Mouse (Mus musculus) hindbrain, embryonic 11.5 days (tissue): ENCODE results near the gene 4930451I11Rik. TPM values are rescaled to one million over a fixed set of nuclear protein-coding genes. Genes with fewer than 3 reads are reported as not detected.

ENCODE experiments used
- ATAC-seq: fragments of 200-750 bp; cut with Nextera tagmentation; 2 replicates; pipeline ENCODE4 v1.8.0; 2017; ENCODE audit warnings: mild to moderate bottlenecking, moderate TSS enrichment, moderate library complexity; ENCODE audit not compliant: low FRiP score
- DNase-seq: peaks from one replicate; pipeline ENCODE4 v3.0.0-alpha.2; 2015; ENCODE audit warnings: low spot score
- H3K27ac ChIP-seq: fragments of 300-500 bp; sonication (generic); 2 replicates; pipeline ENCODE4 v1.5.1; 2014; ENCODE audit warnings: mild to moderate bottlenecking, low read depth, low read length
- H3K27me3 ChIP-seq: fragments of 300-500 bp; sonication (generic); 2 replicates; pipeline ENCODE4 v1.6.1; 2014; ENCODE audit warnings: mild to moderate bottlenecking, low read length, moderate library complexity, mixed read lengths; ENCODE audit not compliant: control insufficient read depth, insufficient read depth
- H3K36me3 ChIP-seq: fragments of 300-500 bp; sonication (generic); 2 replicates; pipeline ENCODE4 v1.6.1; 2014; ENCODE audit warnings: mild to moderate bottlenecking, low read length, moderate library complexity, mixed read lengths; ENCODE audit not compliant: control insufficient read depth, insufficient read depth
- H3K4me1 ChIP-seq: fragments of 300-500 bp; sonication (generic); replicated peaks from 2 replicates; pipeline ENCODE4 v1.6.1; 2014; ENCODE audit warnings: low read length, mixed read lengths; ENCODE audit not compliant: control insufficient read depth, insufficient read depth
- H3K4me2 ChIP-seq: fragments of 300-500 bp; sonication (generic); replicated peaks from 2 replicates; pipeline ENCODE4 v1.6.1; 2014; ENCODE audit warnings: mild to moderate bottlenecking, low read depth, low read length
- H3K4me3 ChIP-seq: fragments of 300-500 bp; sonication (generic); 2 replicates; pipeline ENCODE4 v1.5.1; 2014; ENCODE audit warnings: low read depth, low read length
- H3K9ac ChIP-seq: fragments of 300-500 bp; sonication (generic); 2 replicates; pipeline ENCODE4 v1.6.1; 2014; ENCODE audit warnings: low read depth, low read length
- H3K9me3 ChIP-seq: fragments of 300-500 bp; sonication (generic); 2 replicates; pipeline ENCODE4 v1.6.1; 2016; ENCODE audit warnings: low read length; ENCODE audit not compliant: control insufficient read depth
- WGBS: fragments of 180-500 bp; shearing (Covaris S2); extraction: QIAGEN DNeasy Blood & Tissue Kit; methylation state at CpG from one replicate; pipeline ENCODE4 v1.1.7; 2014; 5-methylcytosine and 5-hydroxymethylcytosine counted together
- polyA plus RNA-seq: library from polyadenylated mRNA; unstranded; fragments of >200 nt; fragmentation: Nextera tagmentation; extraction: Ambion mirVana; gene quantifications from 2 replicates; pipeline ENCODE4 v1.2.1, GENCODE M21; 2014

4930451I11Rik gene
- polyA plus RNA-seq, 1 experiment from 2014 or later = not detected

DNA sequence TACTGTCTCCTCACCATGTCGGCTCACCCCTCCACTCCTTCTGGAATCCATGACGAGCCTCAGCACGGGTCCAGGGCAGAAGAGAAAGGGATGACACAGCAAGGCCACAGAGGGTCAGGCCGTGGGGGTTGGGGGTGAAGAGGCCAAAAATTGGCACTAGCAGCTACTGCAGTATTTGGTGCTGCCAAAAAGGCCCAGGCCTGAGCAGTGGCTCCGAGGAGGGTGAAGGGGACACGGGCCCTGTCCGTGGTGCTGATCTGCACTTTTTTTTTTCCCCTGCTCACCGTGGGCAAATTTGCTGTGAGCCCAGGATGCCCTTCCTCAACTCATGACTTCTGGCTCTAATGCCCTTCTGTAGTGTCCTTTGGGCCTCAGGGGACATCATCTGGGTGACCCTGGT lies 6.0 kb downstream of the 4930451I11Rik start:
- no peak overlapping the region for H3K4me2 ChIP-seq
- ATAC-seq (no peak), DNase-seq (peak; percentile 53)
- no peak overlapping the region for H3K4me3 ChIP-seq
- H3K27ac ChIP-seq = no peak overlapping the region
- no peaks in the 10 kb centered on the region for H3K9me3 ChIP-seq
- 18% methylated on average over 8 of the region's 8 CpGs for WGBS
- H3K36me3 ChIP-seq = no peaks in the 10 kb centered on the region
- H3K9ac ChIP-seq = no peak overlapping the region
- no peaks in the 10 kb centered on the region; the same call in 1 of the 2 replicates for H3K4me1 ChIP-seq
- H3K27me3 ChIP-seq = no peaks in the 10 kb centered on the region; the same call in 1 of the 2 replicates

GRCm38 (mm10) chr7:126823940-126824339 lies 7.5 kb downstream of the 4930451I11Rik start:
- Histone ChIP-seq H3K4me1 (no peaks in the 10 kb centered on the region; the same call in 1 of the 2 replicates), H3K9ac (peak overlapping the region; percentile 76), H3K27ac (peak overlapping the region; percentile 79; the same call in 1 of the 2 replicates), H3K27me3 (no peaks in the 10 kb centered on the region; the same call in 1 of the 2 replicates), H3K9me3 (no peaks in the 10 kb centered on the region), H3K4me2 (peak overlapping the region; percentile 83), H3K36me3 (no peaks in the 10 kb centered on the region), H3K4me3 (peak overlapping the region; percentile 56)
- 9% methylated on average over 10 of the region's 10 CpGs for WGBS
- ATAC-seq (peak; percentile 15; the same call in 1 of the 2 replicates), DNase-seq (peak; percentile 35)

DNA sequence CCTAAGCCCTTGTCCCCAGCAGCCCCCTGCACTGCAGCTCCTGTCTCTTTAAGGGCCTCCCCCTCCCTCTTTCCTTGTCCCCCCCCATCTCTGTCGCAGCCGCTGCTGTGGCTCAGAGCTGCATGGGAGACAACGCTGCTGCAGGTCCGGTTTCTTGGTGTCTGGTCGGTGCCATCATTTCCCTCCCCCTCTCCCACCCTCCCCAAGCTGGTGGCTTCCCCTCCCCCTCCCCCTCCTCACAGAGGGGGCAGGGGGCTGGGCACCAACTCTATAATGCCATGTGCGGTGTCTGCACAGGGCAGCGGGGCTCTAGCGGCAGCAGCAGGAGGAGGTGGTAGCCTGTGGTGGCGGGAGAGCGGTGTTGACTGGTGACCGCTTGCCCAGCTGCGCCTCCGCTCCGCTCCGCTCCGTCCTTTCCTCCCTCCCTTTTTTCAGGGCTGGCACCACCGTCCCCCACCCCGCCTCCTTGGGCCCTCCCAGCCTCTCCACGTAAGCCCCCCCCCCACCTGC lies 8.2 kb downstream of the 4930451I11Rik start:
- peak overlapping the region; percentile 83 for H3K4me2 ChIP-seq
- no peaks in the 10 kb centered on the region for H3K36me3 ChIP-seq
- DNase-seq (peak; percentile 62), ATAC-seq (peak; percentile 82)
- no peaks in the 10 kb centered on the region for H3K9me3 ChIP-seq
- WGBS = 4% methylated on average over 12 of the region's 19 CpGs
- H3K4me3 ChIP-seq = peak overlapping the region; percentile 56
- peak overlapping the region; percentile 79 for H3K27ac ChIP-seq
- no peaks in the 10 kb centered on the region; the same call in 1 of the 2 replicates for H3K27me3 ChIP-seq
- H3K4me1 ChIP-seq = no peaks in the 10 kb centered on the region; the same call in 1 of the 2 replicates
- H3K9ac ChIP-seq = peak overlapping the region; percentile 76

- no peaks in the 10 kb centered on the region; the same call in 1 of the 2 replicates for H3K27me3 ChIP-seq
- peak overlapping the region; percentile 79 for H3K27ac ChIP-seq
- H3K9me3 ChIP-seq = no peaks in the 10 kb centered on the region
- no peaks in the 10 kb centered on the region; the same call in 1 of the 2 replicates for H3K4me1 ChIP-seq
- ATAC-seq (peak; percentile 25), DNase-seq (no peak)
- peak overlapping the region; percentile 56 for H3K4me3 ChIP-seq
- peak overlapping the region; percentile 76 for H3K9ac ChIP-seq
- peak overlapping the region; percentile 83 for H3K4me2 ChIP-seq
- H3K36me3 ChIP-seq = no peaks in the 10 kb centered on the region
- WGBS = 8% methylated on average over 9 of the region's 9 CpGs
Observed at GRCm38 (mm10) chr7:126822741-126823140, 8.7 kb downstream of the 4930451I11Rik start.

- Histone ChIP-seq H3K9ac (no peak overlapping the region), H3K27ac (peak overlapping the region; percentile 79), H3K4me1 (no peaks in the 10 kb centered on the region; the same call in 1 of the 2 replicates), H3K4me3 (no peak overlapping the region), H3K27me3 (no peaks in the 10 kb centered on the region; the same call in 1 of the 2 replicates), H3K9me3 (no peaks in the 10 kb centered on the region), H3K36me3 (no peaks in the 10 kb centered on the region), H3K4me2 (no peak overlapping the region)
- ATAC-seq (peak; percentile 42; the same call in 1 of the 2 replicates), DNase-seq (peak; percentile 94)
- 27% methylated on average over 7 of the region's 7 CpGs for WGBS
Observed at GRCm38 (mm10) chr7:126821835-126822511, 9.5 kb downstream of the 4930451I11Rik start.

- no peaks in the 10 kb centered on the region; the same call in 1 of the 2 replicates for H3K4me1 ChIP-seq
- DNase-seq (no peak), ATAC-seq (no peak)
- H3K27me3 ChIP-seq = no peaks in the 10 kb centered on the region; the same call in 1 of the 2 replicates
- H3K36me3 ChIP-seq = no peaks in the 10 kb centered on the region
- H3K4me3 ChIP-seq = no peak overlapping the region
- H3K9ac ChIP-seq = no peak overlapping the region
- 25% methylated on average over 1 of the region's 1 CpGs for WGBS
- H3K9me3 ChIP-seq = no peaks in the 10 kb centered on the region
- H3K27ac ChIP-seq = no peak overlapping the region
- no peak overlapping the region for H3K4me2 ChIP-seq
Observed at GRCm38 (mm10) chr7:126818818-126819217, 12.6 kb downstream of the 4930451I11Rik start.

DNA sequence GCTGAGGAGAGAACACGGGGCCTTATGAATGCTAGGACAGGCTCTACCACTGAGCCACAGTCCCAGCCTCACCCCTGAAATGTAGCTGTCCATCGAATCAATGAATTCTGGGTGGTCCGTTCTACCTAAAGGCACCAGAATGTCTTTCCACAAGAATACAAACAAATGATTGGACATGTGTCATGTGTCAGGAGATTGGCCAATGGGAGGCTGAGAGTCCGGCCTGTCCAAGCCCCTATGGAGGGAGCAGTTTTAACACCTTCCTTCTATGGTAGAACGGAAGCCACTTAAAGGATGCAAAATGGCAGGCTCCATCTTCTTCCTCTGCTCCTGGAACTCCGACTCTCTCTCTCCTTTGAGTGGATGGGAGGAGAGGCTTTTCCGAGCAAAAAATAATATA lies 13.8 kb downstream of the 4930451I11Rik start:
- Histone ChIP-seq H3K4me1 (no peaks in the 10 kb centered on the region; the same call in 1 of the 2 replicates), H3K9ac (no peak overlapping the region), H3K27ac (no peak overlapping the region), H3K4me3 (no peak overlapping the region), H3K36me3 (no peaks in the 10 kb centered on the region), H3K9me3 (no peaks in the 10 kb centered on the region), H3K4me2 (no peak overlapping the region), H3K27me3 (no peaks in the 10 kb centered on the region)
- 85% methylated on average over 7 of the region's 7 CpGs for whole genome bisulfite sequencing
- DNase-seq (no peak), ATAC-seq (no peak)

DNA sequence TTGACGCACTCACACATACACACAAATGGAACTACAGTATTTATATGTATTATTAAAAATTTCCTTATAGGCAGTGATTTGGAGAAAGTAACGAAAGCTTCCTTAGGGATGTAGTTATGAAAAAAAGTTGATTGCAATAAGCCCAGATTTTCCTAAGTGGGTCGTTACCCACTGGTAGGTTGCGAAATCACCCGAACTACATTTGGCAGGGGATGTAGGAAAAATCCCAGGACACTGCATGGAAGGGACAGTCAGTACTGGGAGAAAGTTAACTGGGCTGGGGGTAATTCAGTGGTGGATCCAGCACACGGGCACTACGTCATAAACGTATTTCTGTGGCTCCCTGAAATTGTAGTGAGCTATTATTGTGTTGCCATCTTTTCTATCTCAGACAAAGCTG lies 14.9 kb downstream of the 4930451I11Rik start:
- Histone ChIP-seq H3K27ac (no peak overlapping the region), H3K36me3 (no peaks in the 10 kb centered on the region)
- 89% methylated on average over 8 of the region's 8 CpGs for WGBS

More for the DNA sequence above, 14.9 kb downstream of the 4930451I11Rik start:
- Histone ChIP-seq H3K4me1 (no peaks in the 10 kb centered on the region), H3K9ac (no peak overlapping the region), H3K4me3 (no peak overlapping the region), H3K9me3 (no peaks in the 10 kb centered on the region), H3K4me2 (no peak overlapping the region), H3K27me3 (no peaks in the 10 kb centered on the region)
- DNase-seq (no peak), ATAC-seq (no peak)
